Mouse (Mus musculus): Measurements from ENCODE around the gene Zmym1.
"Not testable (repeated sequence)": the region's sequence is repeated elsewhere in the genome, so short reads cannot be mapped to it uniquely, and the experiment has no call there.

Gene Zmym1

DNA sequence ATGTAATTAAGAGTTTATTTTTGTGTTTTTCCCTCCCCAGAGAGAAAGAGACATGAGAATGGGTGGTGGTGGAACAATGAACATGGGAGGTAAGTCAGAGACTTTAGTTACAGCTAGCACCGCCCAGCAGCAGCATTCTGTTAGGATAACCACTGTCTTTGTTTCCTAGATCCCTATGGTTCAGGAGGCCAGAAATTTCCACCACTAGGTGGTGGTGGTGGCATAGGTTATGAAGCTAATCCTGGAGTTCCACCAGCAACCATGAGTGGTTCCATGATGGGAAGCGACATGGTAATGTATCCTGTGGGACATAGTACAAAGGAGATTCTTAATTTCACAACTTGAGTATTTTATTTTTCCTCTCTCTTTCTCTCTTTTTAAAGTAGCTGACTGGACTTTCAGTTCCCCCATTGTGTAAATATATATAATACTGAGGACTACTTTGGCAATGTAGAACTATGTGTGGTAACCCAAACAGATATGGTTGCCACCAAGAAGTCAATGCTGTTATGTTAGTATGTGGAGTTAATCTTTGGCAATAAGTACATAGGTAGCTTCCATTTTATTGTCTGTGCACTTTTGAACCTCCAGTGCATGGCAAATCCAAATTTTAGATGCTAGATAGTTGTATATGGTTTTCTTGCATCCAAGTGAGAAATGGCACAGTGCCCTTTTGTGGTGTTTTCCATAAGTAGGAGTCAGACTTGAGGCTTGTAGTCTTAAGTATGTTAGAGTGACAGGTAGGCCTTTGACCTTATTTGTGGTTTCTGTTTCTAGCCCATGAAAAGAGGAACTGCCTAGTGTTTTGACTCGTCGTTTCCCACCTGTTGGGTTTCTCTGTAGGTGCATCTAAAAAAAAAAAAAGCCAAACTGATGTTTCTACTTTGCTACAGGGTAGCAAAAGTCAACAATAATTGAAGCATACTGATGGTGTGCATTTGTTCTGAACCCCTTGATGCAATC is 33.4 kb downstream of the Zmym1 start:
- in situ Hi-C loops (cut with MboI) = no loop called here

DNA sequence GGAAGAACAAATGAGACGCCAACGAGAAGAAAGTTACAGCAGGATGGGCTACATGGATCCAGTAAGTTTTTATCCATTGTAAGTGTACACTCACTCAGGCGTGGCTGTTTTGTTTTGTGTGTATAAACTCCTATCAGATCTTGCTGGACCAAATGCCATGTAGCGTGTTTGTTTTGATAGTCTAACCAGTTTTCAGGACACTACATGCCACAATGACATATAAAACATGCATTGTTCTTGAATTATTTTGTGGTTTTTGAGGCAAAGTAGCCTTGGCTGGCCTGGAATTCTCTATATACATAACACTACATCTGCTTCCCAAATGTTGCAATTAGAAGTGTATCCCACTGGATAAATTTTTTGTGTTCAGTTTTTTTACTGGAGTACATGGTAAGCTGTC is 34.1 kb downstream of the Zmym1 start:
- in situ Hi-C loops (cut with MboI) = no loop called here

DNA sequence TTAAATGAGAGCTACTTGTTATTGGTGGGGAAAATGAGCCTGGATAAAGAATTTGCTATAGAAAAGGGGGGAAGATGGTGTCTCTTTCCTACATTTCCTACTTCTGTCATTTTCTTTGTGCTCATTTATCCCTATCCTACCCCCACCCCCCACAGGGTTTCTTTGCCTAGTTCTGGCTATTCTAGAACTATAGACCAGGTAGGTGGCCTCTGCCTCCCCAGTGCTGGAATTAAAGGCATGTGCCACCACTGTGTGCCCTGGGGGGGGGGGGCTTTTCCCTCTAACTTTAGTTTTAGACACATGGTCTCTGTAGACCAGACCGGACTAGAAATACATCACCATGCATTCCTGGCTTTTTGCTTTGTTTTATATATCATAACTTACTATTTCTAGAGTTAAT is 36.7 kb downstream of the Zmym1 start:
- in situ Hi-C loops (cut with MboI) = no loop called here

DNA sequence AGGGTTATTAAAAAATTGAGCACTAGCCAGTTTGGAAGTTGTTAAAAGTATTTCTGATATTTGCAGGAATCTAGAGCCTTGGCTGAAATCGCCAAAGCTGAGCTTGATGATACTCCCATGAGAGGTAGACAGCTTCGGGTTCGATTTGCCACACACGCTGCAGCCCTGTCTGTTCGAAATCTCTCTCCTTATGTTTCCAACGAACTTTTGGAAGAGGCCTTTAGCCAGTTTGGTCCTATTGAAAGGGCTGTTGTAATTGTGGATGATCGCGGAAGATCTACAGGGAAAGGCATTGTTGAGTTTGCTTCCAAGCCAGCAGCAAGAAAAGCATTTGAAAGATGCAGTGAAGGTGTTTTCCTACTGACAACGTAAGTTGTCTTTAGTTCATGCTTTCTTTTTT is 37.8 kb downstream of the Zmym1 start:
- in situ Hi-C loops (cut with MboI) = no loop called here

DNA sequence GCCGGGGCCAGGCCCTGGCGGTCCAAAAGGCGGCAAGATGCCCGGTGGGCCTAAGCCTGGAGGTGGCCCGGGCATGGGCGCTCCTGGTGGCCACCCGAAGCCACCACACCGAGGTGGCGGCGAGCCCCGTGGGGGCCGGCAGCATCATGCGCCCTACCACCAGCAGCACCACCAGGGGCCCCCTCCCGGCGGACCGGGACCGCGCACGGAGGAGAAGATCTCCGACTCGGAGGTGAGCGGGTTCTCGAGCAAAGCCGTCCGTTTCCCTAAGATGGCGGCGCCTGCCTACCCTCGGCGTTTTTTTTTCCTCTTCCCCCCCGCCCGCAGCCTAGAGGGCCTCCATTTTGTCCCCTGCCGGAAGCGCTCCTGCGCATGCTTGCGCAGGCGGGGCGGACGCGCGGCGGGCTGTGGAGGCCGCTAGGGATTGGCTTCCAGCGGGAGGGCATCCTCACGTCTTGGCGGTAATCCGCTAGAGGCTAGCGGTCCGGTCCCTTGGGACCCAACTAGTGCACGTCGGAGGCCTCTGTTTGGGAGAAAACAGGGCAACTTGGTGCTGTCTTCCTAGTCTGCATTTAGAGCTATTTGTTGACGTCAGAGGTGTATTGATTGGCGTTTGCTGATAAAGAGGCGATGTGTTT is 38.8 kb downstream of the Zmym1 start:
- in situ Hi-C loops (cut with MboI) = no loop called here

DNA sequence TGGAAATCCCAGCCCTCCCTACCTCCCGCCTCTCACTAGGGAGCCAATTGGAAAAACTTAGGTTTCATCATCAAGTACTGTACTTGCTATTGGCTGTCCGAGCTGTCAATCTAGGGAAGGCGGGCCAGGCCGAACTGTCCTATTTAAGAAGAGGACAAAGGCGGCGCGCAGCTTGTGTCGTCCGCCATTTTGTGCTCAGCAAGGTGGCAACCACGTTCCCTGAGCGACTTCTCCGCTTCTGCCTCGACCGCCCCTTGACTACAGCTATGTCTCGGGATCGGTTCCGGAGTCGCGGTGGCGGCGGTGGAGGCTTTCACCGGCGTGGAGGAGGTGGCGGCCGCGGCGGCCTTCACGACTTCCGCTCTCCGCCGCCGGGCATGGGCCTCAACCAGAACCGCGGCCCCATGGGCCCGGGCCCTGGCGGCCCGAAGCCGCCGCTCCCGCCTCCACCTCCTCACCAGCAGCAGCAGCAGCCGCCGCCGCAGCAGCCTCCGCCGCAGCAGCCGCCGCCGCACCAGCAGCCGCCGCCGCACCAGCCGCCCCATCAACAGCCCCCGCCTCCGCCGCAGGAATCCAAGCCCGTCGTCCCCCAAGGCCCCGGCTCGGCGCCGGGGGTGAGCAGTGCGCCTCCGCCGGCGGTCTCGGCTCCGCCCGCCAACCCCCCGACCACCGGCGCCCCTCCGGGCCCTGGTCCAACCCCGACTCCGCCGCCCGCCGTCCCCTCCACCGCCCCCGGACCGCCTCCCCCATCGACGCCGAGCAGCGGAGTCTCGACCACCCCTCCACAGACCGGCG is 39.6 kb downstream of the Zmym1 start, which contains the start of gene Sfpq:
Gene Sfpq (plus strand): TSS at position 174 of the 795 bp plus-strand sequence.
- in situ Hi-C loops (cut with MboI) = no loop called here

DNA sequence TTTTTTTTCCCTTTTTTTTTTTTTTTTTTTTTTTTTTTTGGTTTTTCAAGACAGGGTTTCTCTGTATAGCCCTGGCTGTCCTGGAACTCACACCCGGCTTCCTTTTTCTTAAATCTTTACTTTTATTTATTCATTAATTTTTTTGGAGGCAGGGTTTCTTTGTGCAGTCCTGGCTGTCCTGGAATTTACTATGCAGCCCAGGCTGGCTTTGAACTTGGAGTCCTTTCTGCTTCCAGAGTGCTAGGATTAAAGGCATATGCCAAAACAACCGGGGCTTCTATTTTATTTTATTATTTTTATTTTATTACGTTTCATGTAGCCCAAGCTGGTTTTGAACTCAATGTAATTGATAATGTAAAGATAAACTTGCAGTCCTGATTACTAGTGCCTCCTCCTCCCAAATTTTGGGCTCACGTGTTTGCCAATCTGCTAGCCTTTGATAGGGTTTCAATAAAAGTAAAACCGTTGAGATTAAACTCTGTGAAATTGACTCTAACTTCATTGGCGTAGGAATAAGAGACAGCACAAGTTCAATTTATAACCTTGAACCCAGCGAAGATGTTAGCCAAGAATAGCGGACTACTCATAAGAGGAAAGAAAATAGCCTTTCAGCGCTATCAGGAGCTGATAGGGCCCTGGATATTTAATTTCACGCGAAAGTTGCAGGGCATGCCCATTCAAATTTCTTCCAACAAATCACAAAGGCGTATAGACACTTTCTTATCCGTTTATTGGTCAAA is 40.4 kb downstream of the Zmym1 start:
- in situ Hi-C loops (cut with MboI) = no loop called here

DNA sequence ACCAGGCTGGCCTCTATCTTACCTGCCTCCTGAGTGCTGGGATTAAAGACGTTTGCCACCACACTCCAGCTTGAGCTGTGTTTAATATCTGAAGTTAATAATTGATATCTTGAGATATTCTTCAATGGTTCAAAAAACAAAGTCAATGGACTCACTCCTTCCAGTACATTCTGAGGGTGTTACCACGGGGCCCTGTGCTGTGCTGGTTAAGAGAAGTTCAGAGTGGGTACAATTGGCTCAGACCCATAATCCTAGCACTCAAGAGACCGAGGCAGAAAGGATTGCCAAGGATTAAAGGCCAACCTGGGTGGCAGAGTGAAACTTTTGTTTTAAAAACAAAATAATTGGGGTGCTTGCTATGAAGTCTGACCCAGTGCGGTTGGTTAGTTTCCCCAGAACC is 44.6 kb downstream of the Zmym1 start:
- in situ Hi-C loops (cut with MboI) = no loop called here

DNA sequence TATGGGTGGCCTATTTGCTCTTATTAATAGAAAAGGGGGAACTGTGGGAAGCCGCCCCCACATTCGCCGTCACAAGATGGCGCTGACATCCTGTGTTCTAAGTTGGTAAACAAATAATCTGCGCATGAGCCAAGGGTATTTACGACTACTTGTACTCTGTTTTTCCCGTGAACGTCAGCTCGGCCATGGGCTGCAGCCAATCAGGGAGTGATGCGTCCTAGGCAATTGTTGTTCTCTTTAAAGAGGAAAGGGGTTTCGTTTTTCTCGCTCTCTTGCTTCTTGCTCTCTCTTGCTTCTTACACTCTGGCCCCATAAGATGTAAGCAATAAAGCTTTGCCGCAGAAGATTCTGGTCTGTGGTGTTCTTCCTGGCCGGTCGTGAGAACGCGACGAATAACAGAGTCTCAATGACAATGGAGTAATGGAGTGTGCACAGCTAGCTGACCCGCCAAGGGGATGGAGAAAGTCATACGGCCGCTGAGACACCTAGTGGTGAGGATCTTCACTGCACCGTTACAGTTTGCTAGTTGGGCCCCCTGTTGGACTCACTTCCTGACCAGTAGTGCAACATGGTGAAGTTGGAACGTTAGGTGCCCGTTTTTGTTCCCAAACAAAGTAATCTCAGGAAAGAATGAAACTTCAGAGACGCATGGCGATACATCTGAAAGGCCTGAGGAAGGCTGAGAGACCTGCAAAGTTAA is 45.5 kb downstream of the Zmym1 start:
- in situ Hi-C loops (cut with MboI) = not testable (repeated sequence)

DNA sequence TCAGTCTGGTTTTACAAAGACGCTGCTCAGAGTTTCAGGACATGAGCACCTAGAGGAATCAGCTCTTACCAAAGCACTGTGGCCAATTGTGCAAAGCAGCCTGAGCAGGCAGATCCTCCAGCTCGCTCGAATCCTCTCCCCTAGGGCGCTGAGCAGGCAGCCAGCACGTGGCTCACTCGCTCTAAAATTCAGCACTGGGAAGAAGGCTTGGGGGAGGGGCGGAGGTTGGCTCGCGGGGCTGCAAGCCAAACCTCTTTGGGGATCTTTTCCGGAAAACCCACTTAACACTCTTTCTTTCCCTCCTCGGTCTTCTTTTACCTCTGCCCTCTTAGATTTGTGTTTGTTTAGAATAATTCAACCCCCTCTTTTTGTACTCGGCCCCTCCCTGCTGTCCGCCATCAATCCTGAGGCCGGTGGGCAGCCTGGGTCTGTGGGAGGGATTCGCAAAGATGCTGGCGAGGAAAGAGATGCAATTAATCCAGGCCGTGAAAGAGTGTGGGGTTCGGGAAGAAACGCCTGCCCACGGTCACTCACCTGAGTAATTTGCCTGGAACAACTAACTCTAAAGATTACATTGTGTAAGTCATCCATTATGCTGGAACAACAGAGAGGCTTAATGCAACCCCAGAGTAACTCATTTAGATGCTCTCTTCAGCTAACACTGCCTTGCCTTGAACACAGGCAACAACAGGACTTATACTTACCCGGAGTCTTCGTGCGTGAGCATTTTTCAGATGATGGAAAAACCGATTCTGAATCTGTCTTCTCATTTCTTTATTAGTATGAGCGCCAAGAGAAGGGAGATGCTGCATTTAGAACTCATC is 55.6 kb downstream of the Zmym1 start:
- in situ Hi-C loops (cut with MboI) = no loop called here

DNA sequence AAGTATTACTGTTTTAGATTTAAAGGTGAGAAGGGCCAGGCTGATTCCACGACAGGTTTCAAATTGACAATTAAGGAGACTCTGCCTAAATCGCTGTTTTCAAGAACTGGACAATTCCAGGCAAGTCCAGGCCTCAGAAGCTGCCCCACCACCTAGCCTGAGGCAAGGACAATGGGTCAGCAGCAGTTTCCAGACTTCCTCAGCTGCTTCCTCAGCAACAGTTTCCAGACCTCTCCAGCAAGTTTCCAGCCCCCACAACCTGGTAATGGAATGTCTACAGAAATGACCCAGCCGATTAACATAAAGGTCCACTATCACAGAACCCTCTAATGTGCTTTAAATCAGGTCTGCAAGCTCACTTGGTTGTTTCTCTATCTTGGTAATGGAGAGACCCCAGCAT is 56.6 kb downstream of the Zmym1 start:
- in situ Hi-C loops (cut with MboI) = no loop called here

DNA sequence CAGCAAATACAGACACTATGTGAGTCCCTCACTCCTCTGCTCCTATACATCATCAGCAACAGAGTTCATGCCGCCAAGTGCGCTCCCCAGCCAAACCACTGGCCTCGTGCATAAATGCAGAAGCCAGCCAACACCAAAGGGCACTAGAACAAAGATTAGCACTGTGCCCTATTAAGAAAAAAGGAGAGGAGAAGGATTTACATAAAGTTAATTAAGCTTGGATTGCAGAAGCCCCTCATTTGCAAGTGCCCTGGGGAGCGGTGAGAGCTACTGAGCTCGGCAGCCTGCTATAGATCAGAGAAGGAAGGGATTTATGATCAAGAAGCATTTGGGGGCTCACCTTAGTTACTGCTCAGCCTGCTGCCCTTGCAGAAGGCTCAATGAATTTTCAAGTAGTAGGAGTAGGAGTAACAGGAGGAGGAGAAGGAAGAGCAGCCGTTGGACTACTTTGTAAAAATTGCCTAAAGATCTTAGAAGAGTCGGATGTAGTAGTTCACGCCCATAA is 60.3 kb downstream of the Zmym1 start:
- in situ Hi-C loops (cut with MboI) = no loop called here

DNA sequence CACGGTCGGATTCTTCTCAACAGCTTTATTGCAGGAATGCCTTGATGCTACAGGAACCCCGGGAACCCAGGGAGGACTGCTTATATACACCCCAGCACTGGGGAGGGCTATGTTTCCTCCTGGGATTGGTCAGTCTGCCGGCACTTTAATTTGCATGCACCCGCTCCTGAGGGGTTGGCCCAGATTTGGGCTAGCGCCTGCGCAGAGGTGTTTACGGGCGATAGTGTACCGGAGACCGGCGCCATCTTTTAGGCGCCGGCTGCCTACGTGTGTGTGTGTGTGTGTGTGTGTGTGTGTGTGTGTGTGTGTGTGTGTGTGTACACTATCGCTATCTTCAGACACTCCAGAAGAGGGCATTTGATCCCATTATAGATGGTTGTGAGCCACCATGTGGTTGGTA is 61.6 kb downstream of the Zmym1 start:
- in situ Hi-C loops (cut with MboI) = not testable (repeated sequence)

Measured in mature B cell (primary cell).